Mouse (Mus musculus): ENCODE measurements around the gene Mfsd10. TPM values are rescaled to one million over a fixed set of nuclear protein-coding genes. Genes with fewer than 3 reads are reported as not detected.
"Not testable (repeated sequence)": the region's sequence is repeated elsewhere in the genome, so short reads cannot be mapped to it uniquely, and the experiment has no call there.

The Mfsd10 gene
- polyA plus RNA-seq, 1 experiment from 2014 or later = 88.5 TPM

- Histone ChIP-seq H3K4me3 (ENCODE audit: low read depth, low read length) (no peak overlapping the region), H3K27ac (ENCODE audit: low read depth, low read length) (no peak overlapping the region), H3K36me3 (ENCODE audit: control insufficient read depth, insufficient read depth, low read length) (peaks cover 18% of the 10 kb centered on the region), H3K9me3 (ENCODE audit: control insufficient read depth, low read length) (no peaks in the 10 kb centered on the region), H3K4me1 (ENCODE audit: control insufficient read depth, insufficient read depth, low read length) (peaks cover 3% of the 10 kb centered on the region), H3K9ac (ENCODE audit: low read length) (no peak overlapping the region), H3K4me2 (ENCODE audit: low read depth) (no peak overlapping the region), H3K27me3 (ENCODE audit: control insufficient read depth, insufficient read depth, low read length) (no peaks in the 10 kb centered on the region)
- no peak for ATAC-seq (ENCODE audit: insufficient read depth, low FRiP score, low TSS enrichment)
- DNase-seq (ENCODE audit: low spot score) = no peak
- 91% methylated on average over 2 of the region's 2 CpGs for WGBS
Measured at GRCm38 (mm10) chr5:34632996-34633395, 4.0 kb downstream of the Mfsd10 start.

GRCm38 (mm10) chr5:34609966-34610365 lies 27.0 kb downstream of the Mfsd10 start:
- no peaks in the 10 kb centered on the region for H3K9me3 ChIP-seq (ENCODE audit: control insufficient read depth, low read length)
- no peaks in the 10 kb centered on the region for H3K4me1 ChIP-seq (ENCODE audit: control insufficient read depth, insufficient read depth, low read length)
- H3K9ac ChIP-seq (ENCODE audit: low read length) = no peak overlapping the region
- peaks cover 14% of the 10 kb centered on the region; the same call in 1 of the 2 replicates for H3K36me3 ChIP-seq (ENCODE audit: control insufficient read depth, insufficient read depth, low read length)
- no peak for DNase-seq (ENCODE audit: low spot score)
- no peak overlapping the region for H3K4me2 ChIP-seq (ENCODE audit: low read depth)
- H3K27ac ChIP-seq (ENCODE audit: low read depth, low read length) = no peak overlapping the region
- 90% methylated on average over 4 of the region's 4 CpGs for WGBS
- no peak for ATAC-seq (ENCODE audit: insufficient read depth, low FRiP score, low TSS enrichment)
- H3K4me3 ChIP-seq (ENCODE audit: low read depth, low read length) = no peak overlapping the region
- no peaks in the 10 kb centered on the region for H3K27me3 ChIP-seq (ENCODE audit: control insufficient read depth, insufficient read depth, low read length)

- no peaks in the 10 kb centered on the region for H3K4me1 ChIP-seq (ENCODE audit: control insufficient read depth, insufficient read depth, low read length)
- H3K4me3 ChIP-seq (ENCODE audit: low read depth, low read length) = no peak overlapping the region
- H3K9me3 ChIP-seq (ENCODE audit: control insufficient read depth, low read length) = no peaks in the 10 kb centered on the region
- DNase-seq (ENCODE audit: low spot score) (no peak), ATAC-seq (ENCODE audit: insufficient read depth, low FRiP score, low TSS enrichment) (no peak)
- no peak overlapping the region for H3K27ac ChIP-seq (ENCODE audit: low read depth, low read length)
- H3K36me3 ChIP-seq (ENCODE audit: control insufficient read depth, insufficient read depth, low read length) = peaks cover 7% of the 10 kb centered on the region; the same call in 1 of the 2 replicates
- H3K4me2 ChIP-seq (ENCODE audit: low read depth) = no peak overlapping the region
- no peaks in the 10 kb centered on the region for H3K27me3 ChIP-seq (ENCODE audit: control insufficient read depth, insufficient read depth, low read length)
- WGBS = 85% methylated on average over 3 of the region's 3 CpGs
- no peak overlapping the region for H3K9ac ChIP-seq (ENCODE audit: low read length)
Measured at GRCm38 (mm10) chr5:34608226-34608625, 28.8 kb downstream of the Mfsd10 start.

- H3K9ac ChIP-seq (ENCODE audit: low read length) = no peak overlapping the region
- H3K4me2 ChIP-seq (ENCODE audit: low read depth) = no peak overlapping the region
- ATAC-seq (ENCODE audit: insufficient read depth, low FRiP score, low TSS enrichment) = no peak
- DNase-seq (ENCODE audit: low spot score) = no peak
- H3K27me3 ChIP-seq (ENCODE audit: control insufficient read depth, insufficient read depth, low read length) = no peaks in the 10 kb centered on the region
- WGBS = 86% methylated on average over 8 of the region's 8 CpGs
- no peak overlapping the region for H3K27ac ChIP-seq (ENCODE audit: low read depth, low read length)
- no peak overlapping the region for H3K4me3 ChIP-seq (ENCODE audit: low read depth, low read length)
- no peaks in the 10 kb centered on the region for H3K4me1 ChIP-seq (ENCODE audit: control insufficient read depth, insufficient read depth, low read length)
- H3K9me3 ChIP-seq (ENCODE audit: control insufficient read depth, low read length) = no peaks in the 10 kb centered on the region
- peaks cover 9% of the 10 kb centered on the region; the same call in 1 of the 2 replicates for H3K36me3 ChIP-seq (ENCODE audit: control insufficient read depth, insufficient read depth, low read length)
Measured at GRCm38 (mm10) chr5:34607100-34607880, 29.7 kb downstream of the Mfsd10 start.

GRCm38 (mm10) chr5:34604576-34604975 lies 32.4 kb downstream of the Mfsd10 start:
- Histone ChIP-seq H3K27ac (ENCODE audit: low read depth, low read length) (no peak overlapping the region), H3K9ac (ENCODE audit: low read length) (no peak overlapping the region), H3K4me2 (ENCODE audit: low read depth) (no peak overlapping the region), H3K36me3 (ENCODE audit: control insufficient read depth, insufficient read depth, low read length) (peaks cover 5% of the 10 kb centered on the region; the same call in 1 of the 2 replicates), H3K4me3 (ENCODE audit: low read depth, low read length) (no peak overlapping the region), H3K4me1 (ENCODE audit: control insufficient read depth, insufficient read depth, low read length) (no peaks in the 10 kb centered on the region), H3K27me3 (ENCODE audit: control insufficient read depth, insufficient read depth, low read length) (no peaks in the 10 kb centered on the region), H3K9me3 (ENCODE audit: control insufficient read depth, low read length) (no peaks in the 10 kb centered on the region)
- DNase-seq (ENCODE audit: low spot score) = no peak
- no peak for ATAC-seq (ENCODE audit: insufficient read depth, low FRiP score, low TSS enrichment)
- 97% methylated on average over 5 of the region's 5 CpGs for WGBS

- Histone ChIP-seq H3K4me2 (ENCODE audit: low read depth) (no peak overlapping the region), H3K4me1 (ENCODE audit: control insufficient read depth, insufficient read depth, low read length) (no peaks in the 10 kb centered on the region), H3K27ac (ENCODE audit: low read depth, low read length) (no peak overlapping the region), H3K36me3 (ENCODE audit: control insufficient read depth, insufficient read depth, low read length) (no peaks in the 10 kb centered on the region), H3K27me3 (ENCODE audit: control insufficient read depth, insufficient read depth, low read length) (no peaks in the 10 kb centered on the region), H3K9ac (ENCODE audit: low read length) (no peak overlapping the region), H3K9me3 (ENCODE audit: control insufficient read depth, low read length) (no peaks in the 10 kb centered on the region), H3K4me3 (ENCODE audit: low read depth, low read length) (no peak overlapping the region)
- DNase-seq (ENCODE audit: low spot score) = no peak
- ATAC-seq (ENCODE audit: insufficient read depth, low FRiP score, low TSS enrichment) = no peak
- 95% methylated on average over 9 of the region's 9 CpGs for WGBS
Measured at GRCm38 (mm10) chr5:34593202-34593727, 43.7 kb downstream of the Mfsd10 start.

GRCm38 (mm10) chr5:34592666-34593065 lies 44.3 kb downstream of the Mfsd10 start:
- Histone ChIP-seq H3K4me2 (ENCODE audit: low read depth) (no peak overlapping the region), H3K27me3 (ENCODE audit: control insufficient read depth, insufficient read depth, low read length) (no peaks in the 10 kb centered on the region), H3K4me3 (ENCODE audit: low read depth, low read length) (no peak overlapping the region), H3K9me3 (ENCODE audit: control insufficient read depth, low read length) (no peaks in the 10 kb centered on the region), H3K27ac (ENCODE audit: low read depth, low read length) (no peak overlapping the region), H3K36me3 (ENCODE audit: control insufficient read depth, insufficient read depth, low read length) (no peaks in the 10 kb centered on the region), H3K9ac (ENCODE audit: low read length) (no peak overlapping the region), H3K4me1 (ENCODE audit: control insufficient read depth, insufficient read depth, low read length) (no peaks in the 10 kb centered on the region)
- DNase-seq (ENCODE audit: low spot score) = no peak
- 93% methylated on average over 6 of the region's 6 CpGs for WGBS
- ATAC-seq (ENCODE audit: insufficient read depth, low FRiP score, low TSS enrichment) = no peak

- WGBS = 92% methylated on average over 5 of the region's 5 CpGs
- not testable (repeated sequence) for H3K27me3 ChIP-seq (ENCODE audit: control insufficient read depth, insufficient read depth, low read length); H3K27ac ChIP-seq (ENCODE audit: low read depth, low read length); DNase-seq (ENCODE audit: low spot score); ATAC-seq (ENCODE audit: insufficient read depth, low FRiP score, low TSS enrichment); H3K9ac ChIP-seq (ENCODE audit: low read length); H3K4me1 ChIP-seq (ENCODE audit: control insufficient read depth, insufficient read depth, low read length); H3K9me3 ChIP-seq (ENCODE audit: control insufficient read depth, low read length); H3K36me3 ChIP-seq (ENCODE audit: control insufficient read depth, insufficient read depth, low read length); H3K4me2 ChIP-seq (ENCODE audit: low read depth); H3K4me3 ChIP-seq (ENCODE audit: low read depth, low read length)
Measured at GRCm38 (mm10) chr5:34592224-34592623, 44.8 kb downstream of the Mfsd10 start.
